Mouse (Mus musculus): ENCODE measurements around the gene Unc80. TPM values are rescaled to one million over a fixed set of nuclear protein-coding genes. Genes with fewer than 3 reads are reported as not detected.
"Not testable (repeated sequence)": the region's sequence is repeated elsewhere in the genome, so short reads cannot be mapped to it uniquely, and the experiment has no call there.

Gene Unc80
- polyA plus RNA-seq, 1 experiment from 2014 or later, result not detected

DNA sequence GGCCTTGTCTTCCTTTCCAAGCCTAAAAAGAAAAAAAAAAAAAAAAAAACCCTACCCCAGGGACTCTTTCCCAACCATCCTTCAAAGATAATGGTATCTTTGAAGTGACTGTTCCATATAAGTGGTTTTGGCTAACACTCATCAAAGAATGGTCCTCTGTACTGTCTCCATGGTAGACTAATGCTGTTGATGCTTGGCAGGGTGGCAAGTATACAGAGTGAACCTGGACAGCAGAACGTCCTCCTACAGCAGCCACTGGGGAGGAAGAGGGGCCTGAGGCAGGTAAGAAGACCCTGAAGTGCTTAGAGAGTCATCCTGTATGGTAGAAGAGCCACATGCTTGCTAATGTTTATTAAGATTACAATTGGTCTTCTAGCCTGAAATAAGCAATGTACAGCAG lies 224.1 kb downstream of the Unc80 start:
- Histone ChIP-seq H3K9me3 (replicated peaks) (no peaks in the 10 kb centered on the region), H3K9ac (no peak overlapping the region), H3K4me1 (replicated peaks) (no peaks in the 10 kb centered on the region), H3K4me2 (no peak overlapping the region), H3K4me3 (replicated peaks) (no peak overlapping the region), H3K27me3 (no peaks in the 10 kb centered on the region), H3K27ac (no peak overlapping the region), H3K36me3 (no peaks in the 10 kb centered on the region)
- 74% methylated on average over 1 of the region's 1 CpGs for WGBS (ENCODE audit: insufficient replicate concordance)
- no peak for ATAC-seq (ENCODE audit: low read depth)
- no peak for DNase-seq

GRCm38 (mm10) chr1:66692780-66693392 lies 224.7 kb downstream of the Unc80 start:
- no peaks in the 10 kb centered on the region for H3K36me3 ChIP-seq
- WGBS (ENCODE audit: insufficient replicate concordance), result 73% methylated on average over 8 of the region's 8 CpGs
- no peak overlapping the region for H3K4me3 ChIP-seq (replicated peaks)
- H3K27me3 ChIP-seq, result no peaks in the 10 kb centered on the region
- H3K27ac ChIP-seq, result no peak overlapping the region
- H3K9ac ChIP-seq, result no peak overlapping the region
- no peak for ATAC-seq (ENCODE audit: low read depth)
- no peaks in the 10 kb centered on the region for H3K4me1 ChIP-seq (replicated peaks)
- no peak overlapping the region for H3K4me2 ChIP-seq
- no peaks in the 10 kb centered on the region for H3K9me3 ChIP-seq (replicated peaks)
- no peak for DNase-seq

DNA sequence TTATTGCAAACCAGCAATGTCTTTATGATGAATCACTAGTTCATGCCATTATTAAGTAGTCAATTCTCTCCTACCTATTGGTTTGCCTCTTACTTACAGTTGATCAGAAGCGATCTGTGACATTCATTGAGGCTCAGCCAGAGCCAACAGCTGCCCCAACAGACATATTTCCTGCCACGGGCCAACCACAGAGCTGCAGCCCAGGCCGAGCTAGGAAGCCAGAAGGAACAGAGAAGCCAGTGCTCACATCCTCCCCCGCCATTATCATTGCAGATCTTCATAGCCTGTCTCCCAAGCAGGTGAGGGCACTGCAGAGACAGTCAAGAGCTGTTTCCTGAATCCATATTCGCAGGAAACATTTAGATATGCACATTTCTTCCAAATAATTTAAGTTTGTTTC lies 226.1 kb downstream of the Unc80 start:
- H3K9ac ChIP-seq, result no peak overlapping the region
- H3K4me3 ChIP-seq (replicated peaks), result no peak overlapping the region
- no peak overlapping the region for H3K27ac ChIP-seq
- no peaks in the 10 kb centered on the region for H3K27me3 ChIP-seq
- ATAC-seq (ENCODE audit: low read depth) (no peak), DNase-seq (no peak)
- H3K4me1 ChIP-seq (replicated peaks), result no peaks in the 10 kb centered on the region
- no peaks in the 10 kb centered on the region for H3K36me3 ChIP-seq
- WGBS (ENCODE audit: insufficient replicate concordance), result 17% methylated on average over 5 of the region's 5 CpGs
- H3K9me3 ChIP-seq (replicated peaks), result no peaks in the 10 kb centered on the region
- H3K4me2 ChIP-seq, result no peak overlapping the region

GRCm38 (mm10) chr1:66695296-66695695 lies 227.1 kb downstream of the Unc80 start:
- no peak overlapping the region for H3K4me2 ChIP-seq
- no peak overlapping the region for H3K9ac ChIP-seq
- ATAC-seq (ENCODE audit: low read depth) (no peak), DNase-seq (no peak)
- no peak overlapping the region for H3K27ac ChIP-seq
- H3K4me1 ChIP-seq (replicated peaks), result 0 out of 2 replicates have a peak, but pooled peaks cover 3% of the 10 kb centered on the region
- H3K36me3 ChIP-seq, result no peaks in the 10 kb centered on the region
- no peak overlapping the region for H3K4me3 ChIP-seq (replicated peaks)
- 55% methylated on average over 7 of the region's 7 CpGs for WGBS (ENCODE audit: insufficient replicate concordance)
- no peaks in the 10 kb centered on the region for H3K27me3 ChIP-seq
- no peaks in the 10 kb centered on the region for H3K9me3 ChIP-seq (replicated peaks)

GRCm38 (mm10) chr1:66699630-66700029 lies 231.5 kb downstream of the Unc80 start:
- not testable (repeated sequence) for H3K4me2 ChIP-seq; H3K36me3 ChIP-seq; H3K27me3 ChIP-seq; H3K4me3 ChIP-seq (replicated peaks); H3K9ac ChIP-seq; H3K9me3 ChIP-seq (replicated peaks); ATAC-seq (ENCODE audit: low read depth); DNase-seq; H3K27ac ChIP-seq
- WGBS (ENCODE audit: insufficient replicate concordance), result 78% methylated on average over 10 of the region's 10 CpGs
- H3K4me1 ChIP-seq (replicated peaks), result peaks cover 30% of the 10 kb centered on the region

GRCm38 (mm10) chr1:66700149-66700692 lies 232.1 kb downstream of the Unc80 start:
- 51% methylated on average over 5 of the region's 5 CpGs for WGBS (ENCODE audit: insufficient replicate concordance)
- Histone ChIP-seq H3K4me2 (peak overlapping the region; percentile 77), H3K36me3 (peaks cover 5% of the 10 kb centered on the region), H3K9me3 (replicated peaks) (no peaks in the 10 kb centered on the region), H3K27ac (no peak overlapping the region), H3K27me3 (no peaks in the 10 kb centered on the region), H3K4me1 (replicated peaks) (peaks cover 31% of the 10 kb centered on the region), H3K9ac (no peak overlapping the region), H3K4me3 (replicated peaks) (peak overlapping the region; percentile 89)
- DNase-seq (no peak), ATAC-seq (ENCODE audit: low read depth) (no peak)

DNA sequence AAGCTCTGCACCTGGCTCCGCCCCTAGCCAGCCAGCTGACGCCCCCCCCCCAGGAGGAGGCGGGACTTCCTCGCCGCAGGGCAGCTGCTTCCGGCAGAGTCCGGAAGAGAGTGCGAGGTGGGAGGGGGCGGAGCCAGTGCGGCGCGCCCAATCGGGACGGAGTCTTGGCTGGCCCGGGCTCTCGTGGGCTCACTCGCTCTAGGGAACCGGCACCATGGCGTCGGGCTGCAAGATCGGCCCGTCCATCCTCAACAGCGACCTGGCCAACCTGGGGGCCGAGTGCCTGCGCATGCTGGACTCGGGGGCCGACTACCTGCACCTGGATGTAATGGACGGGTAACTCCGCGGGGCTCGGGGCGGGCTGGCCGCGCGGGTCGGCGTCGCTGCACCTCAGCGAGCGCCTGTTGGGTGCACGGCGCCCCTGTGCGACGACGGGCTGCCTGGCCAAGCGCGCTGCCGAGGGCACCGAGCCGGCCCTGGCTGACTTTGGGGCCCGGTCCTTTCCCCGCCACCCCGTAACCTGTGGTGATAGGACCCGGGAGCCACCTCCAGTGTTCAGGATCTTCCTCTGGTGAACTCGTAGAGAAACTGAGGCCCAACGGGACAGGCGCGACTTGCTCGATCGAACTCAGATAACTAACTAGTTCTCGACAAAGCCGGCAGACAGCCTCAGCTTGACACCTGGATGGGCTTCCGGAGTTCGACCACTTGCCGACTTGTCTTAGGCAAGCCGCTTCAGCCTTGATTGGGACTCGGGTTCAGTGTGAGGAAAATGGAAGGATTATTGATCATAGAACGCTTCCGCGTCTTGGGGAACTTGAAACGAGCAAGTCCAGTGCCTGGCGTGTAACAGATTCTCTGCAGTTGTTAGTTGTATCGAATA lies 232.8 kb downstream of the Unc80 start, which contains the start of gene Rpe:
Gene Rpe, plus strand, starts transcription at position 139 of the 883 bp plus-strand sequence.
- ATAC-seq (ENCODE audit: low read depth) (peak; percentile 99), DNase-seq (peak; percentile 88)
- Histone ChIP-seq H3K27me3 (no peaks in the 10 kb centered on the region), H3K4me2 (peak within 1 kb of the TSS; percentile 77), H3K9ac (peak within 1 kb of the TSS; percentile 91), H3K9me3 (replicated peaks) (no peaks in the 10 kb centered on the region), H3K36me3 (peaks cover 5% of the 10 kb centered on the region), H3K27ac (peak within 1 kb of the TSS; percentile 76), H3K4me3 (replicated peaks) (peak within 1 kb of the TSS; percentile 89), H3K4me1 (replicated peaks) (peaks cover 31% of the 10 kb centered on the region)
- under 1% methylated on average over 73 of the region's 73 CpGs for WGBS (ENCODE audit: insufficient replicate concordance)

GRCm38 (mm10) chr1:66701576-66701940 lies 233.4 kb downstream of the Unc80 start:
- no peak for ATAC-seq (ENCODE audit: low read depth)
- no peak for DNase-seq
- Histone ChIP-seq H3K9me3 (replicated peaks) (no peaks in the 10 kb centered on the region), H3K36me3 (peaks cover 9% of the 10 kb centered on the region), H3K4me3 (replicated peaks) (peak overlapping the region; percentile 89), H3K27ac (peak overlapping the region; percentile 76), H3K27me3 (no peaks in the 10 kb centered on the region), H3K9ac (peak overlapping the region; percentile 91), H3K4me1 (replicated peaks) (peaks cover 31% of the 10 kb centered on the region), H3K4me2 (peak overlapping the region; percentile 77)
- 15% methylated on average over 2 of the region's 2 CpGs for WGBS (ENCODE audit: insufficient replicate concordance)

- H3K27ac ChIP-seq, result no peak overlapping the region
- H3K9ac ChIP-seq, result peak overlapping the region; percentile 91
- WGBS (ENCODE audit: insufficient replicate concordance), result 27% methylated on average over 4 of the region's 4 CpGs
- ATAC-seq (ENCODE audit: low read depth), result peak; percentile 23
- peak overlapping the region; percentile 77 for H3K4me2 ChIP-seq
- peaks cover 31% of the 10 kb centered on the region for H3K4me1 ChIP-seq (replicated peaks)
- peaks cover 17% of the 10 kb centered on the region for H3K36me3 ChIP-seq
- H3K4me3 ChIP-seq (replicated peaks), result peak overlapping the region; percentile 89
- no peaks in the 10 kb centered on the region for H3K27me3 ChIP-seq
- DNase-seq, result no peak
- no peaks in the 10 kb centered on the region for H3K9me3 ChIP-seq (replicated peaks)
Measured at GRCm38 (mm10) chr1:66702623-66703345, 234.6 kb downstream of the Unc80 start.

DNA sequence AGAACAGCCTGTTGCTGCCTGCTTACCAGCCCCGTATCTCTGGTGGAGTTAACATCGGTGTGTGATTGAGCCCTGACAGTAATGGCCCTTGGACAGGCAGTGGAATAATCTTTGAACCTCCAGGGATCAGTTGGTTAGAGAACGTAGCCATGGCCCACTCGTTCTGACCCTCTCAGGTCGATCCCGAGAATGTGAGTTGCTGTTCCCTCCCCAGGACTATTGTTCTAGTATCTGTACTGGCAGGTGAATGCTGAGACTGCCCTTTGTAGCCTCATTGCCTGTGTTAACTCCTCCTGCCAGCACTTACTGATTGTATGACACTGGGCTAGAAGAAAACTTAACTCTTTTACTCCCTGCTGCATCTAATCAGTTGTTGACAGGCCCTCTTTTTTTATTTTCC lies 236.4 kb downstream of the Unc80 start:
- Histone ChIP-seq H3K27ac (no peak overlapping the region), H3K27me3 (no peaks in the 10 kb centered on the region), H3K4me3 (replicated peaks) (no peak overlapping the region), H3K9ac (no peak overlapping the region), H3K4me1 (replicated peaks) (peaks cover 31% of the 10 kb centered on the region), H3K9me3 (replicated peaks) (no peaks in the 10 kb centered on the region), H3K36me3 (peaks cover 27% of the 10 kb centered on the region), H3K4me2 (no peak overlapping the region)
- WGBS (ENCODE audit: insufficient replicate concordance), result 68% methylated on average over 6 of the region's 6 CpGs
- no peak for ATAC-seq (ENCODE audit: low read depth)
- DNase-seq, result no peak

GRCm38 (mm10) chr1:66712859-66713258 lies 244.7 kb downstream of the Unc80 start:
- Histone ChIP-seq H3K9me3 (replicated peaks) (no peaks in the 10 kb centered on the region), H3K9ac (no peak overlapping the region), H3K4me2 (no peak overlapping the region), H3K36me3 (peaks cover 57% of the 10 kb centered on the region), H3K27ac (no peak overlapping the region), H3K4me1 (replicated peaks) (no peaks in the 10 kb centered on the region), H3K4me3 (replicated peaks) (no peak overlapping the region), H3K27me3 (no peaks in the 10 kb centered on the region)
- 73% methylated on average over 3 of the region's 3 CpGs for WGBS (ENCODE audit: insufficient replicate concordance)
- DNase-seq, result no peak
- ATAC-seq (ENCODE audit: low read depth), result no peak

All from liver, embryonic 13.5 days (tissue).